ENCODE assay signal across 9 mouse cellular contexts in genomic region chr13:21327424-21327823, GRCm38 (mm10). TPM values are rescaled to one million over a fixed set of nuclear protein-coding genes. Genes with fewer than 3 reads are reported as not detected.
A peak's percentile ranks its signal among the peaks of the same experiment; 100 is the strongest.
DNase-seq lines count a peak whose midpoint lies in the region; ATAC-seq and TF ChIP-seq lines count a peak whose summit lies in the region.
"Had no signal": no experiment of that assay in that cellular context is flagged by ENCODE, and none has a peak within 500 bp of the region (broad histone marks: within the 10 kb centered on the region; RNA-seq: fewer than 3 reads in every experiment).

No protein-coding gene starts in this region.

- no peak for DNase-seq in left cerebral cortex, adult 2 months (ENCODE audit: extremely low spot score in 1 of 2, low spot score in 2 of 2)
- DNase-seq in left cerebral cortex, adult 18-20 months (ENCODE audit: low spot score in 2 of 2): no peak
- peak; percentile 34 for DNase-seq in brain, embryonic 14.5 days (ENCODE audit: low read depth)
- DNase-seq in forelimb bud, embryonic 11.5 days (ENCODE audit: low read depth, low spot score): peak; percentile 40
- no peak for DNase-seq in thymus, postnatal 0 days (ENCODE audit: low spot score)
- DNase-seq in spleen, postnatal 36 days (ENCODE audit: low spot score in 2 of 2): no peak
- no peak for DNase-seq in gastrocnemius, adult 18-20 months (ENCODE audit: low spot score)

- no peak overlapping the region for H3K9ac ChIP-seq in liver, embryonic 16.5 days (ENCODE audit: low read depth, low read length)

- no peak for ATAC-seq in liver, embryonic 16.5 days (ENCODE audit: low read depth)

- H3K9me3 ChIP-seq in liver, embryonic 16.5 days (replicated peaks; ENCODE audit: control insufficient read depth, low read length): no peaks in the 10 kb centered on the region

- no peak for TF ChIP-seq CTCF in left cerebral cortex, adult 2 months (IDR thresholded peaks at IDR 0.05)
- TF ChIP-seq CTCF in brain, embryonic 14.5 days (IDR thresholded peaks at IDR 0.05; ENCODE audit: borderline replicate concordance, extremely low read depth, insufficient read depth, insufficient read length): no peak

- H3K4me2 ChIP-seq in liver, embryonic 16.5 days (ENCODE audit: low read depth, low read length): peak overlapping the region; percentile 73

- peaks cover 12% of the 10 kb centered on the region for H3K27me3 ChIP-seq in liver, embryonic 16.5 days (ENCODE audit: control insufficient read depth, insufficient read depth, low read depth, low read length)

- intact Hi-C loops in left cerebral cortex, adult 2 months (cut with DNase I): loop anchor here (2.0 to 5.0 kb wide), 4 partner anchors 51 to 155 kb away; no protein-coding TSS in a partner anchor

- peak overlapping the region; percentile 60 for H3K4me3 ChIP-seq in left cerebral cortex, adult 2 months
- H3K4me3 ChIP-seq in liver, embryonic 16.5 days (ENCODE audit: low read depth, low read length): peak overlapping the region; percentile 55

- TF ChIP-seq POLR2A in brain, embryonic 14.5 days (IDR thresholded peaks at IDR 0.05; ENCODE audit: borderline replicate concordance, extremely low read depth, insufficient read depth, insufficient read length, poor library complexity, severe bottlenecking): no peak

- H3K27ac ChIP-seq in left cerebral cortex, adult 2 months: no peak overlapping the region
- H3K27ac ChIP-seq in liver, embryonic 16.5 days (ENCODE audit: low read length): no peak overlapping the region

- H3K36me3 ChIP-seq in liver, embryonic 16.5 days (ENCODE audit: control insufficient read depth, insufficient read depth): no peaks in the 10 kb centered on the region

- WGBS in liver, embryonic 16.5 days (ENCODE audit: insufficient replicate concordance): under 1% methylated on average over 9 of the region's 9 CpGs

- H3K4me1 ChIP-seq in liver, embryonic 16.5 days (ENCODE audit: control insufficient read depth, low read depth, low read length): peaks cover 11% of the 10 kb centered on the region

RNA-seq across cellular contexts. Expression of gene Gpx6, which starts 15.5 kb away (rescaled TPM):
- total RNA-seq in left cerebral cortex, adult 2 months (2021): not detected
- total RNA-seq in left cerebral cortex, adult 18-20 months (2021): under 1 TPM; 0.33 to 0.37 TPM
- 0.11 TPM in 1 of 2 replicates, not detected in the other for polyA plus RNA-seq in brain, embryonic 14.5 days (2012; rRNA removed)
- polyA plus RNA-seq in liver, embryonic 16.5 days (2015; fragmentation: Nextera tagmentation; extraction: Ambion mirVana): not detected in 2 replicates
- polyA plus RNA-seq in thymus, postnatal 0 days (2015; fragmentation: Nextera tagmentation; extraction: Ambion mirVana): 1.7 and 1.9 TPM in 2 replicates
- total RNA-seq in gastrocnemius, adult 18-20 months (2021): not detected

RNA-seq across cellular contexts. Expression of gene Olfr1367, which starts 19.3 kb away (rescaled TPM):
- not detected for total RNA-seq in left cerebral cortex, adult 2 months (2021)
- total RNA-seq in left cerebral cortex, adult 18-20 months (2021): not detected
- polyA plus RNA-seq in brain, embryonic 14.5 days (2012; rRNA removed): not detected in 2 replicates
- not detected in 2 replicates for polyA plus RNA-seq in liver, embryonic 16.5 days (2015; fragmentation: Nextera tagmentation; extraction: Ambion mirVana)
- not detected in 2 replicates for polyA plus RNA-seq in thymus, postnatal 0 days (2015; fragmentation: Nextera tagmentation; extraction: Ambion mirVana)
- total RNA-seq in gastrocnemius, adult 18-20 months (2021): not detected
- polyA plus RNA-seq: frontal cortex, adult 2 months had no signal

RNA-seq across cellular contexts. Expression of gene Gpx5, which starts 34.9 kb away (rescaled TPM):
- total RNA-seq in left cerebral cortex, adult 2 months (2021): not detected
- not detected for total RNA-seq in left cerebral cortex, adult 18-20 months (2021)
- polyA plus RNA-seq in brain, embryonic 14.5 days (2012; rRNA removed): 0.08 TPM in 2 replicates
- polyA plus RNA-seq in liver, embryonic 16.5 days (2015; fragmentation: Nextera tagmentation; extraction: Ambion mirVana): not detected in 2 replicates
- polyA plus RNA-seq in thymus, postnatal 0 days (2015; fragmentation: Nextera tagmentation; extraction: Ambion mirVana): not detected in 2 replicates
- not detected for total RNA-seq in gastrocnemius, adult 18-20 months (2021)
- polyA plus RNA-seq: frontal cortex, adult 2 months had no signal

RNA-seq across cellular contexts. Expression of gene Zscan12, which starts 35.2 kb away (rescaled TPM):
- total RNA-seq in left cerebral cortex, adult 2 months (2021): 1 to 10 TPM; 7.0 to 8.2 TPM
- total RNA-seq in left cerebral cortex, adult 18-20 months (2021): 1 to 10 TPM; 8.3 to 8.9 TPM
- polyA plus RNA-seq in brain, embryonic 14.5 days (2012; rRNA removed): 9.5 and 10.2 TPM in 2 replicates
- 2.7 and 2.9 TPM in 2 replicates for polyA plus RNA-seq in liver, embryonic 16.5 days (2015; fragmentation: Nextera tagmentation; extraction: Ambion mirVana)
- 10.4 and 11.3 TPM in 2 replicates for polyA plus RNA-seq in thymus, postnatal 0 days (2015; fragmentation: Nextera tagmentation; extraction: Ambion mirVana)
- 1 to 10 TPM; 6.8 to 7.6 TPM for total RNA-seq in gastrocnemius, adult 18-20 months (2021)

Comparison
In these comparisons a context has a peak if more than half of its experiments do, and no peak if none do; other contexts are left out.
1. DNase-seq: peak in brain, embryonic 14.5 days (single experiment) and forelimb bud, embryonic 11.5 days (single experiment); none in left cerebral cortex, adult 2 months (0 of 2), left cerebral cortex, adult 18-20 months (0 of 2), thymus, postnatal 0 days (single experiment), spleen, postnatal 36 days (0 of 2) and gastrocnemius, adult 18-20 months (single experiment).